Mouse (Mus musculus): ENCODE results near the gene Eif2d.

Eif2d gene

DNA sequence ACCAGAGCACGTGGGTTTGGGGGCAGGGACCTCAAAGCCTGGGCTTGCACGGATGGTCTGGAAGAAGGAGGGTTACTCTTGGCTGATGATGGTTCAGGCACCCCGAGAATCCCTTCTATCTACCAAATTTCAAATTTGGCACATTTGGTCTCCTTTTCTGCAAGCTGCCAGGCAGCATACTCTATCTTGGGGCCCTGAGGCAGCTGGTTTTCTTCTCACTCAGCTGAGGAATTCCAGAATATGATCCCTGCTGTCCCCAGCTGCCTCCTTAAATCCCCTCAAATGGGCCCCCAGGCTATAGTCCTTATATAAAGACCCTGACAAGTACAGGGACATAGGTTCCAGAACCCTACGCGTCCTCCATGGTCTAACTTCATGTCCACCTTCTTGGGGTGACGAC lies 60.4 kb downstream of the Eif2d start:
- no peak for DNase-seq (ENCODE audit: low read depth, low spot score)

DNA sequence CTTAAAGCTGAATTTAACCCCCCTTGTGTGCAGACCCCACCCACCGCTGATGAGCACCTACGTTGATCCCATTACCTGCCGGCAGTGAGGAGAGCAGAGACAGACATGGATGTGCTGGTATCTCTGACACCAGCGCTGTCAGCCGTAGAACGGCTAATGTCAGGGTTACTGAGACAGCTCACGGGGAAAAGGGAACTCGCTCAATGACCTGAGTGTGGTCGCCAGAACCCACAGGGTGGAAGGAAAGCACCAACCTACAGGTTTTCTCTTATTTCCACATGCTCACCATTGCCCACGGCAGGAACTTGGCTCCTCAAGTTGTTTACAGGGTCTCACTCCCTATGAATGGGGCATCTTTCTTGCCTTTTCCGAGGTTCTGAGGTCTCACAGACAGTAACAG lies 66.0 kb downstream of the Eif2d start:
- no peak for DNase-seq (ENCODE audit: low read depth, low spot score)

GRCm38 (mm10) chr1:131221822-131222590 lies 69.0 kb downstream of the Eif2d start:
- DNase-seq (ENCODE audit: low read depth, low spot score): no peak

- DNase-seq (ENCODE audit: low read depth, low spot score): no peak
Observed at GRCm38 (mm10) chr1:131223345-131223744, 70.4 kb downstream of the Eif2d start.

DNA sequence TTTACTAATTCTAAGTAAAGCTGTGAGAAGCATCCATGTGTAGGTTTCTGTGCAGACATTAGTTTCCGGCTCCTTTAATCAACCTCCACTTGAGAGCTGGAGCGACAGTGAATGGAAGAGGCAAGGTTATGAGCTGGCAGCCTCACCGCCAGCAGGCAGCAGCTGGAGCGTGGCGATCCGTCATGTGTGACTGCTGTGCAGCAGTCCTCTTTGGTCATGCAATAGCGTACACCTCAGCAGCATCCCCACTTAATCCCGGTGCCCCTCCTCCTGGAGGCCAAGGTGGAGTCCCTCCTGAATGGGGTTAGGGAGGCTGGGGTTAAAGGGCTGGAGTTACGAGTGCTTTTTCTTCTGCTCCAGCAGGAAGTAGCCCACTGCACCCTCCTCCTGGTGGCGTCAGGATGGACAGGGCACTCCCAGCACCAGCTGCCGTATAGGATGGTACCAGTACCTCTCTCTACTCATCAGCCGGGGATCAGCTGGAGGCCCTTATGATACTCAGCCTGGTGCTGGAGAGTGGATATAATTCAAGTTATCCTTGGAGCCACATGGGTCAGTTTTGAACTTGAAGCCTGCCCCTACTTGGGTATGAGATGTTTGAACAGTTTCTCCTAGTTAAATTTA lies 72.0 kb downstream of the Eif2d start:
- DNase-seq (ENCODE audit: low read depth, low spot score): no peak

DNA sequence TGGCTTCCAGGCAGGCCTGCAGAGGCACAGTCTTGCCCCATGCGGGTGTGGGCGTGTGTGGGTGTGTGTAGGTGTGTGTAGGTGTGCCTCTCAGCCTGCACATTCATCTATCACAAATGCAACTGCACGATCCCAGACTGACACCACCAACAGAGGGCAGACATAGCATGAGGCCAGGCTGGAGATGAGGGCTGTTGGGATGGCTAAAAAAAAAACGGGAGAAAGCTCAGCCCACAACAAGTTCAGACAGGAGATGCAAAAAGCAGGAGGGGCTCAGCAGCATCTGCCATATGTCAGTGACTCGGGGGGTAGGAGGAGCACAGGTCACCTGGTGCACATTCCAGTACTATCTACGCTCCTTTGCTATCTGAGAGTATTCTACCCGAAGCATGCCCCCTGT lies 75.2 kb downstream of the Eif2d start:
- DNase-seq (ENCODE audit: low read depth, low spot score): peak; percentile 13

- no peak for DNase-seq (ENCODE audit: low read depth, low spot score)
Observed at GRCm38 (mm10) chr1:131228659-131229058, 75.7 kb downstream of the Eif2d start.

DNA sequence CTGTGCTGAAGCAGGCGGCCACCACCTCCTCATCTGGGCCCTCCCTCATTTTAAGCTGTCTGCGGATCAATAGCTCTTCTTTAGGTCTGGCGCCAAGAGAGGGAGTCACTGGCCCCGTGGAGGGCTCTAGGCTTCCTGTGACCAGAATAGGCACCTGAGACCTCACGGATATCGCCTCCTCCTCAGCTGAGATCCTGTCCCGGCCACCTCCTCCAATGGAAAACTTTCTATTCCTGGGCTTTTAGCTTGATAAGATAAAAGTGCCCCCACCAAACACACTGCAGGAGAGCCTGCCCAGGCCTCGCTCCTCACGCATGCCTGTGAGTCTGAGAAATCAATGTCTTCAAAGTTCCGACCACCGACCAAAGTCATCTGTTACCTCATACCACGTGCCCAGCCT lies 80.5 kb downstream of the Eif2d start:
- no peak for DNase-seq (ENCODE audit: low read depth, low spot score)

DNA sequence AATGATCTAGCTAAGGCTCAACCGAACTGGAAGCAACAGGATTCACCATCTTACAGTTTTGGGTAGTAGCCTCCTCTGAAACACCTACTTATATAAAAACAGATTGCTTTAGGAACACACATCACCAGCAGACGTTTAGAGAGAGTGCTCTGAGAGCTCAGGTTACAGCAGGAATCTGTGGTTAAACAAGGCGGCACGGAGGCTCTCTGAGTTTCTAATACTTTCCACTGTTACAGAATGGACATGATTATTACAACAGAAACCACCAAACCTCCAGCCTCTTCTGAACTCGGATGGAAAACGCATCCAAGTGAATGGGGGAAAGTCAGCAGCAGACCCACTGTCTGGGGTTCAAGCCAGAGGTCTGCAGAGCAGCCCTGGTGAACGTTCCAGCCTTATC lies 83.1 kb downstream of the Eif2d start:
- no peak for DNase-seq (ENCODE audit: low read depth, low spot score)

All from R1 (cell line).